14 mouse cellular contexts compared by ENCODE assay signal in genomic region chr16:46416177-46416576, GRCm38 (mm10).
"Had no signal": no experiment of that assay in that cellular context is flagged by ENCODE, and none has a peak within 500 bp of the region (broad histone marks: within the 10 kb centered on the region; RNA-seq: fewer than 3 reads in every experiment).

No protein-coding gene starts in this region.

- H3K9ac ChIP-seq: limb, embryonic 13.5 days; liver, embryonic 13.5 days; midbrain, embryonic 12.5 days; neural tube, embryonic 13.5 days; stomach, embryonic 15.5 days had no signal

- H3K27me3 ChIP-seq: limb, embryonic 13.5 days; liver, embryonic 13.5 days; midbrain, embryonic 12.5 days; neural tube, embryonic 13.5 days; stomach, embryonic 15.5 days had no signal

- H3K9me3 ChIP-seq: liver, embryonic 13.5 days; midbrain, embryonic 12.5 days; neural tube, embryonic 13.5 days; stomach, embryonic 15.5 days had no signal

- DNase-seq: left cerebral cortex, postnatal 4 days; liver, embryonic 13.5 days; lung, adult 18-20 months; retina, postnatal 1 day; right cerebral cortex, postnatal 4 days; spleen, adult 18-20 months; thymus, adult 18-20 months; thymus, postnatal 14 days had no signal

- H3K4me1 ChIP-seq: limb, embryonic 13.5 days; liver, embryonic 13.5 days; midbrain, embryonic 12.5 days; neural tube, embryonic 13.5 days; stomach, embryonic 15.5 days had no signal

- H3K4me3 ChIP-seq: limb, embryonic 13.5 days; liver, embryonic 13.5 days; midbrain, embryonic 12.5 days; neural tube, embryonic 13.5 days; stomach, embryonic 15.5 days had no signal

- H3K36me3 ChIP-seq: liver, embryonic 13.5 days; stomach, embryonic 15.5 days had no signal

- ATAC-seq: hindbrain, postnatal 0 days; midbrain, embryonic 16.5 days had no signal

- H3K27ac ChIP-seq: hindbrain, postnatal 0 days; limb, embryonic 13.5 days; liver, embryonic 13.5 days; midbrain, embryonic 12.5 days; neural tube, embryonic 13.5 days; stomach, embryonic 15.5 days had no signal

- H3K4me2 ChIP-seq: limb, embryonic 13.5 days; liver, embryonic 13.5 days; midbrain, embryonic 12.5 days; neural tube, embryonic 13.5 days; stomach, embryonic 15.5 days had no signal
